Mouse (Mus musculus): ENCODE results near the gene Fgb. TPM values are rescaled to one million over a fixed set of nuclear protein-coding genes. Genes with fewer than 3 reads are reported as not detected.

Gene Fgb
- total RNA-seq, 1 experiment: not detected

- in situ Hi-C loops (cut with MboI; ENCODE audit: low sequenced_read_pairs in 2 of 2, unreplicated experiment in 2 of 2): no loop called here
- Histone ChIP-seq H3K4me1 (ENCODE audit: control insufficient read depth in 2 of 2, insufficient read depth in 2 of 2, low read length in 2 of 2, poor library complexity in 1 of 2) (no peaks in the 10 kb centered on the region), H3K9me3 (ENCODE audit: control insufficient read depth, insufficient read depth, low read depth, low read length) (no peaks in the 10 kb centered on the region), H3K36me3 (ENCODE audit: control insufficient read depth, insufficient read depth, low read length, poor library complexity, severe bottlenecking) (no peaks in the 10 kb centered on the region), H3K9ac (ENCODE audit: insufficient read depth, low read depth, low read length, poor library complexity, severe bottlenecking) (no peak overlapping the region), H3K27ac (ENCODE audit: insufficient read depth, low read depth, low read length, poor library complexity, severe bottlenecking) (no peak overlapping the region), H3K4me3 (ENCODE audit: insufficient read depth in 1 of 2, low read depth in 1 of 2, low read length in 2 of 2, poor library complexity in 1 of 2, severe bottlenecking in 1 of 2) (no peak overlapping the region)
- DNase-seq (ENCODE audit: low read depth, low spot score): no peak
- TF ChIP-seq MAFK (IDR thresholded peaks at IDR 0.05; ENCODE audit: insufficient read depth, low read depth, low read length) (no peak), ZC3H11A (IDR thresholded peaks at IDR 0.05; ENCODE audit: borderline replicate concordance, low read depth, low read length) (no peak), ZNF384 (IDR thresholded peaks at IDR 0.05; ENCODE audit: low read depth, low read length) (no peak), HCFC1 (IDR thresholded peaks at IDR 0.05; ENCODE audit: borderline replicate concordance, insufficient read depth, low read length) (no peak), CHD2 (IDR thresholded peaks at IDR 0.05; ENCODE audit: low read depth, low read length) (no peak)
These were observed 38.1 kb downstream of the Fgb start for GRCm38 (mm10) chr3:83011565-83011964.

GRCm38 (mm10) chr3:83011136-83011535 lies 38.5 kb downstream of the Fgb start:
- no peak for TF ChIP-seq CHD2 (IDR thresholded peaks at IDR 0.05; ENCODE audit: low read depth, low read length)
- TF ChIP-seq MAFK (IDR thresholded peaks at IDR 0.05; ENCODE audit: insufficient read depth, low read depth, low read length): no peak
- no peak for TF ChIP-seq ZNF384 (IDR thresholded peaks at IDR 0.05; ENCODE audit: low read depth, low read length)
- no peak for TF ChIP-seq HCFC1 (IDR thresholded peaks at IDR 0.05; ENCODE audit: borderline replicate concordance, insufficient read depth, low read length)
- TF ChIP-seq ZC3H11A (IDR thresholded peaks at IDR 0.05; ENCODE audit: borderline replicate concordance, low read depth, low read length): no peak
- no peak for DNase-seq (ENCODE audit: low read depth, low spot score)
- H3K4me1 ChIP-seq (ENCODE audit: control insufficient read depth in 2 of 2, insufficient read depth in 2 of 2, low read length in 2 of 2, poor library complexity in 1 of 2): no peaks in the 10 kb centered on the region
- no peak overlapping the region for H3K4me3 ChIP-seq (ENCODE audit: insufficient read depth in 1 of 2, low read depth in 1 of 2, low read length in 2 of 2, poor library complexity in 1 of 2, severe bottlenecking in 1 of 2)
- H3K27ac ChIP-seq (ENCODE audit: insufficient read depth, low read depth, low read length, poor library complexity, severe bottlenecking): no peak overlapping the region
- no peaks in the 10 kb centered on the region for H3K9me3 ChIP-seq (ENCODE audit: control insufficient read depth, insufficient read depth, low read depth, low read length)
- no peak overlapping the region for H3K9ac ChIP-seq (ENCODE audit: insufficient read depth, low read depth, low read length, poor library complexity, severe bottlenecking)
- H3K36me3 ChIP-seq (ENCODE audit: control insufficient read depth, insufficient read depth, low read length, poor library complexity, severe bottlenecking): no peaks in the 10 kb centered on the region
- in situ Hi-C loops (cut with MboI; ENCODE audit: low sequenced_read_pairs in 2 of 2, unreplicated experiment in 2 of 2): no loop called here

GRCm38 (mm10) chr3:83010291-83010690 lies 39.4 kb downstream of the Fgb start:
- TF ChIP-seq ZNF384 (IDR thresholded peaks at IDR 0.05; ENCODE audit: low read depth, low read length) (no peak), ZC3H11A (IDR thresholded peaks at IDR 0.05; ENCODE audit: borderline replicate concordance, low read depth, low read length) (no peak), CHD2 (IDR thresholded peaks at IDR 0.05; ENCODE audit: low read depth, low read length) (no peak), HCFC1 (IDR thresholded peaks at IDR 0.05; ENCODE audit: borderline replicate concordance, insufficient read depth, low read length) (no peak), MAFK (IDR thresholded peaks at IDR 0.05; ENCODE audit: insufficient read depth, low read depth, low read length) (no peak)
- no peaks in the 10 kb centered on the region for H3K36me3 ChIP-seq (ENCODE audit: control insufficient read depth, insufficient read depth, low read length, poor library complexity, severe bottlenecking)
- no peak for DNase-seq (ENCODE audit: low read depth, low spot score)
- H3K9me3 ChIP-seq (ENCODE audit: control insufficient read depth, insufficient read depth, low read depth, low read length): no peaks in the 10 kb centered on the region
- no peaks in the 10 kb centered on the region for H3K4me1 ChIP-seq (ENCODE audit: control insufficient read depth in 2 of 2, insufficient read depth in 2 of 2, low read length in 2 of 2, poor library complexity in 1 of 2)
- in situ Hi-C loops (cut with MboI; ENCODE audit: low sequenced_read_pairs in 2 of 2, unreplicated experiment in 2 of 2): no loop called here
- no peak overlapping the region for H3K27ac ChIP-seq (ENCODE audit: insufficient read depth, low read depth, low read length, poor library complexity, severe bottlenecking)
- H3K4me3 ChIP-seq (ENCODE audit: insufficient read depth in 1 of 2, low read depth in 1 of 2, low read length in 2 of 2, poor library complexity in 1 of 2, severe bottlenecking in 1 of 2): no peak overlapping the region
- H3K9ac ChIP-seq (ENCODE audit: insufficient read depth, low read depth, low read length, poor library complexity, severe bottlenecking): no peak overlapping the region

GRCm38 (mm10) chr3:83007557-83007956 lies 42.1 kb downstream of the Fgb start, which contains the start of gene Fgg:
Gene Fgg (plus strand): TSS chr3:83007724.
- no peak within 1 kb of the TSS; a peak in 2 of 4 replicates for H3K4me3 ChIP-seq (ENCODE audit: insufficient read depth in 1 of 2, low read depth in 1 of 2, low read length in 2 of 2, poor library complexity in 1 of 2, severe bottlenecking in 1 of 2)
- in situ Hi-C loops (cut with MboI; ENCODE audit: low sequenced_read_pairs in 2 of 2, unreplicated experiment in 2 of 2): no loop called here
- TF ChIP-seq ZNF384 (IDR thresholded peaks at IDR 0.05; ENCODE audit: low read depth, low read length): no peak
- TF ChIP-seq CHD2 (IDR thresholded peaks at IDR 0.05; ENCODE audit: low read depth, low read length): no peak
- TF ChIP-seq MAFK (IDR thresholded peaks at IDR 0.05; ENCODE audit: insufficient read depth, low read depth, low read length): no peak
- TF ChIP-seq ZC3H11A (IDR thresholded peaks at IDR 0.05; ENCODE audit: borderline replicate concordance, low read depth, low read length): no peak
- no peak for TF ChIP-seq HCFC1 (IDR thresholded peaks at IDR 0.05; ENCODE audit: borderline replicate concordance, insufficient read depth, low read length)

GRCm38 (mm10) chr3:83004801-83005200 lies 44.9 kb downstream of the Fgb start:
- H3K36me3 ChIP-seq (ENCODE audit: control insufficient read depth, insufficient read depth, low read length, poor library complexity, severe bottlenecking): no peaks in the 10 kb centered on the region
- H3K4me1 ChIP-seq (ENCODE audit: control insufficient read depth in 2 of 2, insufficient read depth in 2 of 2, low read length in 2 of 2, poor library complexity in 1 of 2): no peaks in the 10 kb centered on the region
- no peak for TF ChIP-seq HCFC1 (IDR thresholded peaks at IDR 0.05; ENCODE audit: borderline replicate concordance, insufficient read depth, low read length)
- TF ChIP-seq ZC3H11A (IDR thresholded peaks at IDR 0.05; ENCODE audit: borderline replicate concordance, low read depth, low read length): no peak
- no peak for TF ChIP-seq CHD2 (IDR thresholded peaks at IDR 0.05; ENCODE audit: low read depth, low read length)
- no peak for TF ChIP-seq MAFK (IDR thresholded peaks at IDR 0.05; ENCODE audit: insufficient read depth, low read depth, low read length)
- TF ChIP-seq ZNF384 (IDR thresholded peaks at IDR 0.05; ENCODE audit: low read depth, low read length): no peak
- H3K9ac ChIP-seq (ENCODE audit: insufficient read depth, low read depth, low read length, poor library complexity, severe bottlenecking): no peak overlapping the region
- no peak overlapping the region for H3K4me3 ChIP-seq (ENCODE audit: insufficient read depth in 1 of 2, low read depth in 1 of 2, low read length in 2 of 2, poor library complexity in 1 of 2, severe bottlenecking in 1 of 2)
- in situ Hi-C loops (cut with MboI; ENCODE audit: low sequenced_read_pairs in 2 of 2, unreplicated experiment in 2 of 2): no loop called here
- H3K27ac ChIP-seq (ENCODE audit: insufficient read depth, low read depth, low read length, poor library complexity, severe bottlenecking): no peak overlapping the region
- no peak for DNase-seq (ENCODE audit: low read depth, low spot score)
- H3K9me3 ChIP-seq (ENCODE audit: control insufficient read depth, insufficient read depth, low read depth, low read length): no peaks in the 10 kb centered on the region

More at GRCm38 (mm10) chr3:83007557-83007956, 42.1 kb downstream of the Fgb start, which contains the start of gene Fgg:
- H3K4me1 ChIP-seq (ENCODE audit: control insufficient read depth in 2 of 2, insufficient read depth in 2 of 2, low read length in 2 of 2, poor library complexity in 1 of 2): no peaks in the 10 kb centered on the region
- no peaks in the 10 kb centered on the region for H3K9me3 ChIP-seq (ENCODE audit: control insufficient read depth, insufficient read depth, low read depth, low read length)
- H3K27ac ChIP-seq (ENCODE audit: insufficient read depth, low read depth, low read length, poor library complexity, severe bottlenecking): no peak within 1 kb of the TSS
- DNase-seq (ENCODE audit: low read depth, low spot score): no peak
- H3K9ac ChIP-seq (ENCODE audit: insufficient read depth, low read depth, low read length, poor library complexity, severe bottlenecking): no peak within 1 kb of the TSS
- H3K36me3 ChIP-seq (ENCODE audit: control insufficient read depth, insufficient read depth, low read length, poor library complexity, severe bottlenecking): no peaks in the 10 kb centered on the region
